Mouse (Mus musculus): ENCODE data around the gene Acss1.

DNA sequence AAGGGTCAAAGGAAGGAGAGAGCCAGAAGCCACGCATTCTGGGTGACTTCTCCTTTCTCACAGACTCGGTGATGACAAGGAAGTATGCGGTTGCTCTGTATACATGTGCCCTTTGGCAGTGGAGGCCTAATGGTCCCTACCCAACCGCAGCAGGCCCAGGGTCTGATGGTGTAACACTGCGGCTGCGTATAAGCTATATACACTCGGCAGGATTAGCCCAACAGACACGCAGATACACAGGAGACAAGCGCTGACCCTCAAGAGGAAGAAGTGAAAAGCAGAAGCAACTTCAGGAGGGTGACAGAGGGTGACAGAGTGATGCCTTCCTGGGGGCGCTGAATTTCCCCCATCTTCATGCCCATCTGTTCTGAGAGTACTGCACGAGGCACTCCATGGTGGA, 5.6 kb upstream of the Acss1 start:
- TF ChIP-seq CTCF (conservative IDR thresholded peaks at IDR 0.05; ENCODE audit: low read length) (no peak), POU5F1 (IDR thresholded peaks at IDR 0.05; ENCODE audit: borderline replicate concordance, low read length) (no peak)

All from E14TG2a.4 (cell line).